Mouse (Mus musculus) fibroblast of lung, adult 2 months (primary cell): ENCODE measurements around the gene Pth2.
"Not testable (repeated sequence)": the region's sequence is repeated elsewhere in the genome, so short reads cannot be mapped to it uniquely, and the experiment has no call there.

Source experiments
- DNase-seq: peaks from one replicate; pipeline ENCODE4 v3.0.0-alpha.2; 2011; ENCODE audit warnings: low read depth

Gene Pth2

GRCm38 (mm10) chr7:45173772-45174171, 7.0 kb upstream of the Pth2 start:
- not testable (repeated sequence) for DNase-seq

- no peak for DNase-seq
Observed at GRCm38 (mm10) chr7:45174567-45175280, 6.1 kb upstream of the Pth2 start.

GRCm38 (mm10) chr7:45175398-45175797, 5.4 kb upstream of the Pth2 start:
- no peak for DNase-seq

GRCm38 (mm10) chr7:45175929-45176328, 4.9 kb upstream of the Pth2 start:
- no peak for DNase-seq

- DNase-seq = no peak
Observed at GRCm38 (mm10) chr7:45176356-45176755, 4.4 kb upstream of the Pth2 start.

- DNase-seq = no peak
Observed at GRCm38 (mm10) chr7:45178550-45178949, 2.2 kb upstream of the Pth2 start.

- DNase-seq = no peak
Observed at GRCm38 (mm10) chr7:45179469-45179868, 1.3 kb upstream of the Pth2 start, which contains the start of gene Gfy. Gene Gfy, minus strand, starts transcription at chr7:45179569.

GRCm38 (mm10) chr7:45181540-45181939, 745 bp downstream of the Pth2 start:
- no peak for DNase-seq

- DNase-seq = peak; percentile 75
Observed at GRCm38 (mm10) chr7:45182199-45182601, 1.4 kb downstream of the Pth2 start.

GRCm38 (mm10) chr7:45182606-45183005, 1.8 kb downstream of the Pth2 start:
- no peak for DNase-seq

- DNase-seq = no peak
Observed at GRCm38 (mm10) chr7:45183672-45184071, 2.9 kb downstream of the Pth2 start.

GRCm38 (mm10) chr7:45185921-45186320, 5.1 kb downstream of the Pth2 start:
- no peak for DNase-seq

- no peak for DNase-seq
Observed at GRCm38 (mm10) chr7:45189600-45189999, 8.8 kb downstream of the Pth2 start.

- no peak for DNase-seq
Observed at GRCm38 (mm10) chr7:45190186-45190585, 9.4 kb downstream of the Pth2 start.

GRCm38 (mm10) chr7:45191161-45191560, 10.4 kb downstream of the Pth2 start:
- DNase-seq = no peak

GRCm38 (mm10) chr7:45191803-45192363, 11.1 kb downstream of the Pth2 start:
- no peak for DNase-seq

GRCm38 (mm10) chr7:45192585-45193310, 12.0 kb downstream of the Pth2 start:
- DNase-seq = no peak

GRCm38 (mm10) chr7:45193406-45193805, 12.6 kb downstream of the Pth2 start:
- DNase-seq = no peak

- no peak for DNase-seq
Observed at GRCm38 (mm10) chr7:45193871-45194785, 13.3 kb downstream of the Pth2 start.

- DNase-seq = no peak
Observed at GRCm38 (mm10) chr7:45195341-45196175, 14.8 kb downstream of the Pth2 start.

- DNase-seq = no peak
Observed at GRCm38 (mm10) chr7:45196176-45196535, 15.4 kb downstream of the Pth2 start.
